Mouse (Mus musculus): Measurements from ENCODE around the gene Eif2a. TPM values are rescaled to one million over a fixed set of nuclear protein-coding genes. Genes with fewer than 3 reads are reported as not detected.

Eif2a gene
- polyA plus RNA-seq (2012; rRNA removed; ENCODE audit: low replicate concordance): 3.7 and 12.6 TPM in 2 replicates

GRCm38 (mm10) chr3:58525652-58526407, at the start of gene Eif2a, which contains the start of gene Serp1:
TSS of gene Eif2a (plus strand) at chr3:58525821.
TSS of gene Serp1 (minus strand) at chr3:58525892.

GRCm38 (mm10) chr3:58576137-58577066, 50.8 kb downstream of the Eif2a start, which contains the start of gene Selenot:
TSS of gene Selenot (plus strand) at chr3:58576636.

Other genes starting within 250 kb of the Eif2a start
- 12.6 and 40.9 TPM in 2 replicates for gene Tsc22d2, start 111.1 kb upstream of the Eif2a start, polyA plus RNA-seq (2012; rRNA removed; ENCODE audit: low replicate concordance)
- 23.3 and 60.1 TPM in 2 replicates for gene Serp1, start 71 bp downstream of the Eif2a start, polyA plus RNA-seq (2012; rRNA removed; ENCODE audit: low replicate concordance)
- gene Selenot, start 50.8 kb downstream of the Eif2a start, polyA plus RNA-seq (2012; rRNA removed; ENCODE audit: low replicate concordance): 27.4 and 64.2 TPM in 2 replicates
- 0.07 TPM in 1 of 2 replicates, not detected in the other for gene Erich6, start 111.4 kb downstream of the Eif2a start, polyA plus RNA-seq (2012; rRNA removed; ENCODE audit: low replicate concordance)
- gene Siah2, start 166.6 kb downstream of the Eif2a start, polyA plus RNA-seq (2012; rRNA removed; ENCODE audit: low replicate concordance): 13.9 and 28.7 TPM in 2 replicates